Mouse (Mus musculus) left cerebral cortex, postnatal 10 days (tissue): ENCODE data around the gene Cib4. TPM values are rescaled to one million over a fixed set of nuclear protein-coding genes. Genes with fewer than 3 reads are reported as not detected.

Experiments
- DNase-seq, 2 experiments: peaks; one replicate each; pipeline ENCODE4 v3.0.0; 2021 to 2022; ENCODE audit warnings: low spot score in 2 of 2, mixed read lengths in 1 of 2; ENCODE audit errors: extremely low spot score in 1 of 2
- intact Hi-C: fragments of 180-260 bp; cut with DNase I; formaldehyde crosslinking; loops from one replicate; pipeline ENCODE4 v1.15.1; 2025
- total RNA-seq, 2 experiments: library from RNA; stranded (reverse); gene quantifications; 2 replicates each; pipeline ENCODE4 v1.2.3; 2021

Cib4 gene
- total RNA-seq, 2 experiments from 2014 or later, result not detected

GRCm38 (mm10) chr5:30577251-30577650 is 31.6 kb upstream of the Cib4 start:
- DNase-seq, result peak in 1 of 2 experiments; percentile 12
- intact Hi-C loops, result no loop called here

GRCm38 (mm10) chr5:30576233-30576632 is 30.6 kb upstream of the Cib4 start:
- intact Hi-C loops, result no loop called here
- no peak for DNase-seq

- intact Hi-C loops, result no loop called here
- DNase-seq, result peak in 1 of 2 experiments; percentile 7
These were observed 28.7 kb upstream of the Cib4 start for GRCm38 (mm10) chr5:30574367-30574766.

GRCm38 (mm10) chr5:30571820-30572219 is 26.2 kb upstream of the Cib4 start:
- DNase-seq, result peak in 1 of 2 experiments; percentile 15
- intact Hi-C loops, result no loop called here

GRCm38 (mm10) chr5:30568479-30568878 is 22.8 kb upstream of the Cib4 start:
- intact Hi-C loops, result no loop called here
- DNase-seq, result peak in 1 of 2 experiments; percentile 5

GRCm38 (mm10) chr5:30559986-30560493 is 14.4 kb upstream of the Cib4 start:
- DNase-seq, result no peak
- intact Hi-C loops, result no loop called here

GRCm38 (mm10) chr5:30559421-30559820 is 13.8 kb upstream of the Cib4 start:
- no peak for DNase-seq
- intact Hi-C loops, result no loop called here

GRCm38 (mm10) chr5:30556284-30556683 is 10.6 kb upstream of the Cib4 start:
- intact Hi-C loops, result no loop called here
- no peak for DNase-seq

GRCm38 (mm10) chr5:30554981-30555380 is 9.3 kb upstream of the Cib4 start:
- no peak for DNase-seq
- intact Hi-C loops, result no loop called here

- no peak for DNase-seq
- intact Hi-C loops, result no loop called here
These were observed 8.3 kb upstream of the Cib4 start for GRCm38 (mm10) chr5:30553936-30554335.

- no peak for DNase-seq
- intact Hi-C loops, result no loop called here
These were observed 6.4 kb upstream of the Cib4 start for GRCm38 (mm10) chr5:30552006-30552405.

- intact Hi-C loops, result no loop called here
- DNase-seq, result no peak
These were observed 5.5 kb upstream of the Cib4 start for GRCm38 (mm10) chr5:30551022-30551638.

GRCm38 (mm10) chr5:30550334-30551021 is 4.8 kb upstream of the Cib4 start:
- intact Hi-C loops, result no loop called here
- DNase-seq, result peak in 1 of 2 experiments; percentile 50

- intact Hi-C loops, result no loop called here
These were observed 3.0 kb upstream of the Cib4 start for GRCm38 (mm10) chr5:30548681-30549080.

GRCm38 (mm10) chr5:30536051-30536570 is 9.5 kb downstream of the Cib4 start:
- intact Hi-C loops, result no loop called here
- DNase-seq, result no peak

More at GRCm38 (mm10) chr5:30548681-30549080, 3.0 kb upstream of the Cib4 start:
- DNase-seq, result no peak

GRCm38 (mm10) chr5:30534637-30535036 is 11.0 kb downstream of the Cib4 start:
- intact Hi-C loops, result no loop called here
- no peak for DNase-seq

- intact Hi-C loops, result no loop called here
- no peak for DNase-seq
These were observed 16.7 kb downstream of the Cib4 start for GRCm38 (mm10) chr5:30528906-30529305.

- no peak for DNase-seq
- intact Hi-C loops, result no loop called here
These were observed 18.5 kb downstream of the Cib4 start for GRCm38 (mm10) chr5:30527129-30527528.

GRCm38 (mm10) chr5:30525920-30526836 is 19.5 kb downstream of the Cib4 start:
- intact Hi-C loops, result no loop called here
- peak in 1 of 2 experiments; percentile 64 for DNase-seq
